Mouse (Mus musculus): Measurements from ENCODE around the gene Fkbp8. TPM values are rescaled to one million over a fixed set of nuclear protein-coding genes. Genes with fewer than 3 reads are reported as not detected.
A peak's percentile ranks its signal among the peaks of the same experiment; 100 is the strongest.

The Fkbp8 gene
- polyA plus RNA-seq, 1 experiment, result 623 TPM

GRCm38 (mm10) chr8:70547762-70548161 is 20.2 kb downstream of the Fkbp8 start:
- H3K27me3 ChIP-seq (ENCODE audit: control insufficient read depth, insufficient read depth, low read length), result no peaks in the 10 kb centered on the region
- no peaks in the 10 kb centered on the region for H3K36me3 ChIP-seq (ENCODE audit: control insufficient read depth, insufficient read depth, low read length)
- WGBS, result 86% methylated on average over 6 of the region's 6 CpGs
- peaks cover 30% of the 10 kb centered on the region for H3K4me1 ChIP-seq (ENCODE audit: control insufficient read depth, insufficient read depth, insufficient read length, low read length)
- no peak overlapping the region for H3K27ac ChIP-seq (ENCODE audit: insufficient read depth, low read depth, low read length)
- no peak overlapping the region for H3K4me3 ChIP-seq (ENCODE audit: low read depth, low read length)
- no peak for TF ChIP-seq POLR2A (IDR thresholded peaks at IDR 0.05; ENCODE audit: low read depth, low read length)
- TF ChIP-seq CTCF (IDR thresholded peaks at IDR 0.05; ENCODE audit: extremely low read depth, insufficient read length, insufficient replicate concordance, low read depth, low read length), result no peak

- no peak overlapping the region for H3K27ac ChIP-seq (ENCODE audit: insufficient read depth, low read depth, low read length)
- no peak overlapping the region for H3K4me3 ChIP-seq (ENCODE audit: low read depth, low read length)
- TF ChIP-seq POLR2A (IDR thresholded peaks at IDR 0.05; ENCODE audit: low read depth, low read length) (no peak), CTCF (IDR thresholded peaks at IDR 0.05; ENCODE audit: extremely low read depth, insufficient read length, insufficient replicate concordance, low read depth, low read length) (no peak)
- no peaks in the 10 kb centered on the region for H3K36me3 ChIP-seq (ENCODE audit: control insufficient read depth, insufficient read depth, low read length)
- H3K27me3 ChIP-seq (ENCODE audit: control insufficient read depth, insufficient read depth, low read length), result no peaks in the 10 kb centered on the region
- WGBS, result 87% methylated on average over 10 of the region's 10 CpGs
- peaks cover 28% of the 10 kb centered on the region for H3K4me1 ChIP-seq (ENCODE audit: control insufficient read depth, insufficient read depth, insufficient read length, low read length)
These were observed 22.1 kb downstream of the Fkbp8 start for GRCm38 (mm10) chr8:70549412-70550184.

- Histone ChIP-seq H3K4me3 (ENCODE audit: low read depth, low read length) (no peak overlapping the region), H3K36me3 (ENCODE audit: control insufficient read depth, insufficient read depth, low read length) (no peaks in the 10 kb centered on the region), H3K27me3 (ENCODE audit: control insufficient read depth, insufficient read depth, low read length) (no peaks in the 10 kb centered on the region), H3K4me1 (ENCODE audit: control insufficient read depth, insufficient read depth, insufficient read length, low read length) (peaks cover 35% of the 10 kb centered on the region), H3K27ac (ENCODE audit: insufficient read depth, low read depth, low read length) (no peak overlapping the region)
- TF ChIP-seq CTCF (IDR thresholded peaks at IDR 0.05; ENCODE audit: extremely low read depth, insufficient read length, insufficient replicate concordance, low read depth, low read length), result no peak
- 72% methylated on average over 3 of the region's 3 CpGs for WGBS
These were observed 24.1 kb downstream of the Fkbp8 start for GRCm38 (mm10) chr8:70551558-70552161.

- Histone ChIP-seq H3K27me3 (ENCODE audit: control insufficient read depth, insufficient read depth, low read length) (no peaks in the 10 kb centered on the region), H3K4me1 (ENCODE audit: control insufficient read depth, insufficient read depth, insufficient read length, low read length) (peaks cover 35% of the 10 kb centered on the region), H3K27ac (ENCODE audit: insufficient read depth, low read depth, low read length) (no peak overlapping the region), H3K36me3 (ENCODE audit: control insufficient read depth, insufficient read depth, low read length) (no peaks in the 10 kb centered on the region), H3K4me3 (ENCODE audit: low read depth, low read length) (no peak overlapping the region)
- TF ChIP-seq CTCF (IDR thresholded peaks at IDR 0.05; ENCODE audit: extremely low read depth, insufficient read length, insufficient replicate concordance, low read depth, low read length) (no peak), POLR2A (IDR thresholded peaks at IDR 0.05; ENCODE audit: low read depth, low read length) (no peak)
- WGBS, result 13% methylated on average over 1 of the region's 1 CpGs
These were observed 25.3 kb downstream of the Fkbp8 start for GRCm38 (mm10) chr8:70552836-70553235.

- no peaks in the 10 kb centered on the region for H3K36me3 ChIP-seq (ENCODE audit: control insufficient read depth, insufficient read depth, low read length)
- TF ChIP-seq CTCF (IDR thresholded peaks at IDR 0.05; ENCODE audit: extremely low read depth, insufficient read length, insufficient replicate concordance, low read depth, low read length), result no peak
- no peak for TF ChIP-seq POLR2A (IDR thresholded peaks at IDR 0.05; ENCODE audit: low read depth, low read length)
- no peak overlapping the region for H3K27ac ChIP-seq (ENCODE audit: insufficient read depth, low read depth, low read length)
- H3K4me1 ChIP-seq (ENCODE audit: control insufficient read depth, insufficient read depth, insufficient read length, low read length), result peaks cover 35% of the 10 kb centered on the region
- H3K27me3 ChIP-seq (ENCODE audit: control insufficient read depth, insufficient read depth, low read length), result no peaks in the 10 kb centered on the region
- H3K4me3 ChIP-seq (ENCODE audit: low read depth, low read length), result no peak overlapping the region
These were observed 26.2 kb downstream of the Fkbp8 start for GRCm38 (mm10) chr8:70553740-70554139.

- TF ChIP-seq POLR2A (IDR thresholded peaks at IDR 0.05; ENCODE audit: low read depth, low read length), result no peak
- TF ChIP-seq CTCF (IDR thresholded peaks at IDR 0.05; ENCODE audit: extremely low read depth, insufficient read length, insufficient replicate concordance, low read depth, low read length), result no peak
- Histone ChIP-seq H3K4me3 (ENCODE audit: low read depth, low read length) (no peak overlapping the region), H3K27me3 (ENCODE audit: control insufficient read depth, insufficient read depth, low read length) (no peaks in the 10 kb centered on the region), H3K27ac (ENCODE audit: insufficient read depth, low read depth, low read length) (peak overlapping the region; percentile 52; the same call in 1 of the 2 replicates), H3K36me3 (ENCODE audit: control insufficient read depth, insufficient read depth, low read length) (no peaks in the 10 kb centered on the region), H3K4me1 (ENCODE audit: control insufficient read depth, insufficient read depth, insufficient read length, low read length) (peaks cover 42% of the 10 kb centered on the region)
- 26% methylated on average over 4 of the region's 4 CpGs for WGBS
These were observed 27.7 kb downstream of the Fkbp8 start for GRCm38 (mm10) chr8:70555079-70555747.

- Histone ChIP-seq H3K4me1 (ENCODE audit: control insufficient read depth, insufficient read depth, insufficient read length, low read length) (peaks cover 53% of the 10 kb centered on the region), H3K27ac (ENCODE audit: insufficient read depth, low read depth, low read length) (no peak overlapping the region), H3K4me3 (ENCODE audit: low read depth, low read length) (no peak overlapping the region), H3K36me3 (ENCODE audit: control insufficient read depth, insufficient read depth, low read length) (no peaks in the 10 kb centered on the region), H3K27me3 (ENCODE audit: control insufficient read depth, insufficient read depth, low read length) (no peaks in the 10 kb centered on the region)
- 49% methylated on average over 4 of the region's 4 CpGs for WGBS
- no peak for TF ChIP-seq POLR2A (IDR thresholded peaks at IDR 0.05; ENCODE audit: low read depth, low read length)
- peak; percentile 35; the same call in 1 of the 2 replicates for TF ChIP-seq CTCF (IDR thresholded peaks at IDR 0.05; ENCODE audit: extremely low read depth, insufficient read length, insufficient replicate concordance, low read depth, low read length)
These were observed 30.8 kb downstream of the Fkbp8 start for GRCm38 (mm10) chr8:70558334-70558733.

Data from small intestine, adult 2 months (tissue).